In the genomic region with DNA sequence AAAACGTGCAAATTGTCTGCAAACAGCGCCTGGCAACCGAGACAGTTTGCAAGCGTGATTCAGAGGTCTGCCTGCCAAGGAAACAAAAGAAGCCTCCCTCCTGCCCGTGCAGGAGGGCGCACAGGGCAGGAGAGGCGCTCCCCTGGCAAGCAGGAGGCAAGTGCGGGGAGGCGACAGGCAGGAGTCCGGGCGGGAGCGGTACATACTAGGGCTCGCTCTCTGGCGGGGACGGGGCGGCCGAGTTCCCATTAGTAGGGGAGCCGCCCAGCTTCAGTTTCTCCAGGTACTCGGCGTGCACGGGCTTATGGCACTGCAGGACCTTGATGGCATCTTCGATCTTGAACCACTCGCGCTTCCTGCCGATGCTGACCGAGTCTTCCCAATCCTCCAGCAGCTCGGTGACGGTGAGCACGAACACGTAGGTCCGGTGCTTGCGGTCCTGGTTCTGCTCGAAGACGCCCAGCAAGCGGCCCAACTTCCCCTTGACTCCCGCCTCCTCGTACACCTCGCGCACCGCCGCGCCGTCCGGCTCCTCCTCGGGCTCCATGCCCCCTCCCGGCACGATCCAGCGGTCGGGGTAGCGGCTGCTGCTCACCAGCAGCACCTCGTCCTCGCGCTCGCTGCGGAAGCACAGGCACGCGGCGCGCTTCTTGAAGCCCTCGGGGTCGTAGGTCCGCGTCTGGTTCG, we compare ENCODE assay signal across 10 mouse cellular contexts. TPM values are rescaled to one million over a fixed set of nuclear protein-coding genes. Genes with fewer than 3 reads are reported as not detected.
DNase-seq lines count a peak whose midpoint lies in the region; ATAC-seq and TF ChIP-seq lines count a peak whose summit lies in the region.
"Not testable (repeated sequence)": the region's sequence is repeated elsewhere in the genome, so short reads cannot be mapped to it uniquely, and the experiment has no call there.
"Had no signal": no experiment of that assay in that cellular context is flagged by ENCODE, and none has a peak within 500 bp of the region (broad histone marks: within the 10 kb centered on the region; RNA-seq: fewer than 3 reads in every experiment).

No protein-coding gene starts in this region.

- not testable (repeated sequence) for TF ChIP-seq EP300 in ES-Bruce4 (IDR thresholded peaks at IDR 0.05; ENCODE audit: insufficient read depth, low read depth, low read length)

- TF ChIP-seq POLR2A in ES-Bruce4 (IDR thresholded peaks at IDR 0.05; ENCODE audit: insufficient read depth, low read length); limb, embryonic 14.5 days (IDR thresholded peaks at IDR 0.05; ENCODE audit: borderline replicate concordance, extremely low read depth, insufficient read depth, insufficient read length): not testable (repeated sequence)

- H3K4me3 ChIP-seq in ES-Bruce4 (ENCODE audit: low read depth, low read length) = peak overlapping the region; percentile 44
- H3K4me3 ChIP-seq in forebrain, embryonic 13.5 days = peak overlapping the region; percentile 39
- H3K4me3 ChIP-seq in heart, embryonic 16.5 days (ENCODE audit: low read length) = peak overlapping the region; percentile 30
- H3K4me3 ChIP-seq in intestine, postnatal 0 days (ENCODE audit: low read depth, low read length); stomach, embryonic 14.5 days (ENCODE audit: low read depth, low read length): not testable (repeated sequence)
- H3K4me3 ChIP-seq in limb, embryonic 14.5 days (replicated peaks; ENCODE audit: low read length) = peak overlapping the region; percentile 26
- H3K4me3 ChIP-seq in midbrain, embryonic 14.5 days (replicated peaks; ENCODE audit: low read depth, low read length) = peak overlapping the region; percentile 37

- H3K9ac ChIP-seq in ES-Bruce4 (ENCODE audit: low read depth, poor library complexity, severe bottlenecking); heart, embryonic 16.5 days (ENCODE audit: low read length); intestine, postnatal 0 days (ENCODE audit: low read depth, low read length); limb, embryonic 14.5 days (ENCODE audit: low read depth, low read length, severe bottlenecking); stomach, embryonic 14.5 days (replicated peaks; ENCODE audit: low read depth, low read length): not testable (repeated sequence)
- peak overlapping the region; percentile 48 for H3K9ac ChIP-seq in forebrain, embryonic 13.5 days
- peak overlapping the region; percentile 40; the same call in 1 of the 2 replicates for H3K9ac ChIP-seq in midbrain, embryonic 14.5 days (replicated peaks; ENCODE audit: low read length)

- not testable (repeated sequence) for TF ChIP-seq CTCF in ES-Bruce4 (IDR thresholded peaks at IDR 0.05; ENCODE audit: low read depth, low read length); intestine, postnatal 0 days (IDR thresholded peaks at IDR 0.05; ENCODE audit: low read depth)

- peak overlapping the region; percentile 47 for H3K4me2 ChIP-seq in forebrain, embryonic 13.5 days
- peak overlapping the region; percentile 46 for H3K4me2 ChIP-seq in heart, embryonic 16.5 days (ENCODE audit: low read depth, low read length)
- H3K4me2 ChIP-seq in intestine, postnatal 0 days (replicated peaks; ENCODE audit: low read depth) = peak overlapping the region; percentile 40; the same call in 1 of the 2 replicates
- peak overlapping the region; percentile 36; the same call in 1 of the 2 replicates for H3K4me2 ChIP-seq in limb, embryonic 14.5 days (replicated peaks; ENCODE audit: low read depth, low read length, severe bottlenecking)
- H3K4me2 ChIP-seq in midbrain, embryonic 14.5 days (ENCODE audit: low read length) = not testable (repeated sequence)
- peak overlapping the region; percentile 28; the same call in 1 of the 2 replicates for H3K4me2 ChIP-seq in stomach, embryonic 14.5 days (replicated peaks; ENCODE audit: low read depth, low read length)

- peak; percentile 67 for ATAC-seq in forebrain, embryonic 13.5 days
- ATAC-seq in heart, embryonic 16.5 days (replicated peaks; ENCODE audit: extremely low read depth, insufficient read depth, low FRiP score) = peak; percentile 50; the same call in 1 of the 2 replicates
- ATAC-seq in intestine, postnatal 0 days = peak; percentile 28; the same call in 1 of the 2 replicates
- ATAC-seq in limb, embryonic 14.5 days (ENCODE audit: low FRiP score, low read depth) = peak; percentile 74
- peak; percentile 73 for ATAC-seq in midbrain, embryonic 14.5 days (ENCODE audit: low FRiP score, low TSS enrichment)
- ATAC-seq in stomach, embryonic 14.5 days (ENCODE audit: insufficient number of reproducible peaks, insufficient read depth, low FRiP score, low read depth) = peak; percentile 74

- WGBS in forebrain, embryonic 13.5 days = 19% methylated on average over 5 of the region's 64 CpGs
- 17% methylated on average over 14 of the region's 64 CpGs for WGBS in heart, embryonic 16.5 days
- WGBS in intestine, postnatal 0 days = 17% methylated on average over 13 of the region's 64 CpGs
- 32% methylated on average over 5 of the region's 64 CpGs for WGBS in limb, embryonic 14.5 days
- WGBS in midbrain, embryonic 14.5 days = 19% methylated on average over 8 of the region's 64 CpGs
- WGBS in stomach, embryonic 14.5 days = 7% methylated on average over 2 of the region's 64 CpGs

- H3K27ac ChIP-seq in ES-Bruce4 (ENCODE audit: insufficient read depth, low read length); heart, embryonic 16.5 days (ENCODE audit: low read length); intestine, postnatal 0 days (ENCODE audit: low read depth, low read length); limb, embryonic 14.5 days (replicated peaks; ENCODE audit: low read depth, low read length); stomach, embryonic 14.5 days (ENCODE audit: low read length): not testable (repeated sequence)
- peak overlapping the region; percentile 74 for H3K27ac ChIP-seq in forebrain, embryonic 13.5 days
- peak overlapping the region; percentile 70 for H3K27ac ChIP-seq in midbrain, embryonic 14.5 days (replicated peaks; ENCODE audit: low read depth, low read length)

- H3K27me3 ChIP-seq in ES-Bruce4 (ENCODE audit: control insufficient read depth, insufficient read depth, low read length, poor library complexity, severe bottlenecking); forebrain, embryonic 13.5 days; heart, embryonic 16.5 days (ENCODE audit: control insufficient read depth, insufficient read depth, low read length); intestine, postnatal 0 days (replicated peaks; ENCODE audit: control insufficient read depth, insufficient read depth, low read length); limb, embryonic 14.5 days (ENCODE audit: control insufficient read depth, insufficient read depth, low read length); midbrain, embryonic 14.5 days (ENCODE audit: control insufficient read depth, insufficient read depth, low read length); stomach, embryonic 14.5 days (ENCODE audit: control insufficient read depth, insufficient read depth, low read length): not testable (repeated sequence)

- not testable (repeated sequence) for H3K9me3 ChIP-seq in ES-Bruce4 (replicated peaks; ENCODE audit: control insufficient read depth, insufficient read depth, low read length, poor library complexity, severe bottlenecking); forebrain, embryonic 13.5 days (replicated peaks); heart, embryonic 16.5 days (replicated peaks; ENCODE audit: control insufficient read depth, low read length); intestine, postnatal 0 days (ENCODE audit: control insufficient read depth); limb, embryonic 14.5 days (ENCODE audit: control insufficient read depth, low read length); midbrain, embryonic 14.5 days (ENCODE audit: control insufficient read depth, low read length); stomach, embryonic 14.5 days (ENCODE audit: control insufficient read depth, low read depth, low read length)

- H3K36me3 ChIP-seq in ES-Bruce4 (ENCODE audit: control insufficient read depth, insufficient read depth, low read length, poor library complexity, severe bottlenecking); forebrain, embryonic 13.5 days (ENCODE audit: poor library complexity, severe bottlenecking); heart, embryonic 16.5 days (ENCODE audit: control insufficient read depth, insufficient read depth); intestine, postnatal 0 days (ENCODE audit: control insufficient read depth, insufficient read depth); limb, embryonic 14.5 days (ENCODE audit: control insufficient read depth, insufficient read depth, low read length); midbrain, embryonic 14.5 days (ENCODE audit: control insufficient read depth, insufficient read depth, low read length); stomach, embryonic 14.5 days (ENCODE audit: control insufficient read depth, insufficient read depth, low read length): not testable (repeated sequence)

- DNase-seq in cerebellum, postnatal 10 days = peak; percentile 5 to 18
- not testable (repeated sequence) for DNase-seq in limb, embryonic 14.5 days (ENCODE audit: low spot score)
- DNase-seq in midbrain, embryonic 14.5 days = peak; percentile 0

- not testable (repeated sequence) for H3K4me1 ChIP-seq in ES-Bruce4 (ENCODE audit: control insufficient read depth, insufficient read depth, low read length); forebrain, embryonic 13.5 days; heart, embryonic 16.5 days (ENCODE audit: control insufficient read depth, insufficient read depth, low read length); intestine, postnatal 0 days (replicated peaks; ENCODE audit: control insufficient read depth, insufficient read depth, low read length); limb, embryonic 14.5 days (ENCODE audit: control insufficient read depth, insufficient read depth, low read length); midbrain, embryonic 14.5 days (ENCODE audit: control insufficient read depth, insufficient read depth, low read length); stomach, embryonic 14.5 days (ENCODE audit: control insufficient read depth, insufficient read depth, low read length)

RNA-seq across cellular contexts. Expression of a gene that starts 0.5 kb away (rescaled TPM):
- polyA plus RNA-seq in ES-Bruce4 (2011; ENCODE audit: insufficient read depth, insufficient read length, low read depth, missing spikeins) = 1.4 and 2.2 TPM in 2 replicates
- 41.7 and 43.4 TPM in 2 replicates for polyA plus RNA-seq in forebrain, embryonic 13.5 days (2015; fragmentation: Nextera tagmentation; extraction: Ambion mirVana)
- polyA plus RNA-seq in heart, embryonic 16.5 days (2015; fragmentation: Nextera tagmentation; extraction: Ambion mirVana) = 1.7 and 2.0 TPM in 2 replicates
- polyA plus RNA-seq in intestine, postnatal 0 days (2015; fragmentation: Nextera tagmentation; extraction: Ambion mirVana) = 1.5 and 1.8 TPM in 2 replicates
- polyA plus RNA-seq in limb, embryonic 14.5 days (2012; rRNA removed) = 3.6 and 4.3 TPM in 2 replicates
- polyA plus RNA-seq in limb, embryonic 14.5 days (2014; fragmentation: Nextera tagmentation; extraction: Ambion mirVana) = 4.7 and 5.8 TPM in 2 replicates
- 59.0 and 64.9 TPM in 2 replicates for polyA plus RNA-seq in midbrain, embryonic 14.5 days (2014; fragmentation: Nextera tagmentation; extraction: Ambion mirVana)
- 6.5 and 7.7 TPM in 2 replicates for polyA plus RNA-seq in stomach, embryonic 14.5 days (2014; fragmentation: Nextera tagmentation; extraction: Ambion mirVana)
- polyA plus RNA-seq: inflammation-experienced regulatory T-cells, adult 6 months; liver, adult 2 months had no signal
